Mouse (Mus musculus): ENCODE measurements around the gene Ublcp1. TPM values are rescaled to one million over a fixed set of nuclear protein-coding genes. Genes with fewer than 3 reads are reported as not detected.
"Not testable (repeated sequence)": the region's sequence is repeated elsewhere in the genome, so short reads cannot be mapped to it uniquely, and the experiment has no call there.

The Ublcp1 gene
- polyA plus RNA-seq, 1 experiment from 2014 or later: 50.6 TPM

- 90% methylated on average over 4 of the region's 4 CpGs for WGBS
- H3K27ac ChIP-seq (replicated peaks): no peak overlapping the region
- no peaks in the 10 kb centered on the region for H3K9me3 ChIP-seq
- H3K27me3 ChIP-seq: no peaks in the 10 kb centered on the region
- H3K9ac ChIP-seq (replicated peaks): no peak overlapping the region
- no peaks in the 10 kb centered on the region for H3K36me3 ChIP-seq
- H3K4me1 ChIP-seq: no peaks in the 10 kb centered on the region
- H3K4me2 ChIP-seq (replicated peaks): no peak overlapping the region
- H3K4me3 ChIP-seq: no peak overlapping the region
- no peak for ATAC-seq (replicated peaks)
Observed at GRCm38 (mm10) chr11:44478382-44478781, 8.1 kb upstream of the Ublcp1 start.

- Histone ChIP-seq H3K4me2 (replicated peaks) (no peak overlapping the region), H3K36me3 (no peaks in the 10 kb centered on the region), H3K27me3 (no peaks in the 10 kb centered on the region), H3K4me3 (no peak overlapping the region), H3K27ac (replicated peaks) (no peak overlapping the region), H3K9ac (replicated peaks) (no peak overlapping the region), H3K4me1 (peaks cover 7% of the 10 kb centered on the region), H3K9me3 (no peaks in the 10 kb centered on the region)
- WGBS: 86% methylated on average over 2 of the region's 2 CpGs
- ATAC-seq (replicated peaks): no peak
Observed at GRCm38 (mm10) chr11:44476445-44476844, 6.1 kb upstream of the Ublcp1 start.

- WGBS: 74% methylated on average over 3 of the region's 3 CpGs
- no peak for ATAC-seq (replicated peaks)
- H3K36me3 ChIP-seq: no peaks in the 10 kb centered on the region
- no peaks in the 10 kb centered on the region for H3K9me3 ChIP-seq
- H3K9ac ChIP-seq (replicated peaks): no peak overlapping the region
- peaks cover 12% of the 10 kb centered on the region for H3K4me1 ChIP-seq
- no peaks in the 10 kb centered on the region for H3K27me3 ChIP-seq
- H3K27ac ChIP-seq (replicated peaks): no peak overlapping the region
- H3K4me3 ChIP-seq: no peak overlapping the region
- no peak overlapping the region for H3K4me2 ChIP-seq (replicated peaks)
Observed at GRCm38 (mm10) chr11:44475467-44475866, 5.2 kb upstream of the Ublcp1 start.

- ATAC-seq (replicated peaks): no peak
- Histone ChIP-seq H3K4me3 (peak overlapping the region; percentile 98), H3K4me1 (peaks cover 25% of the 10 kb centered on the region), H3K9me3 (no peaks in the 10 kb centered on the region), H3K9ac (replicated peaks) (peak overlapping the region; percentile 94), H3K27me3 (no peaks in the 10 kb centered on the region), H3K4me2 (replicated peaks) (peak overlapping the region; percentile 82), H3K27ac (replicated peaks) (peak overlapping the region; percentile 88), H3K36me3 (no peaks in the 10 kb centered on the region)
- WGBS: 27% methylated on average over 4 of the region's 4 CpGs
Observed at GRCm38 (mm10) chr11:44471337-44471995, 1.2 kb upstream of the Ublcp1 start.

- Histone ChIP-seq H3K4me1 (peaks cover 25% of the 10 kb centered on the region), H3K27ac (replicated peaks) (peak overlapping the region; percentile 88), H3K4me2 (replicated peaks) (peak overlapping the region; percentile 82), H3K36me3 (peaks cover 4% of the 10 kb centered on the region; the same call in 1 of the 2 replicates), H3K27me3 (no peaks in the 10 kb centered on the region), H3K4me3 (peak overlapping the region; percentile 98), H3K9ac (replicated peaks) (peak overlapping the region; percentile 94), H3K9me3 (no peaks in the 10 kb centered on the region)
- ATAC-seq (replicated peaks): peak; percentile 84
- WGBS: under 1% methylated on average over 59 of the region's 59 CpGs
Observed at GRCm38 (mm10) chr11:44469646-44470431, 459 bp downstream of the Ublcp1 start.

GRCm38 (mm10) chr11:44468306-44468790 lies 1.9 kb downstream of the Ublcp1 start:
- Histone ChIP-seq H3K4me3 (no peak overlapping the region), H3K4me2 (replicated peaks) (no peak overlapping the region), H3K27me3 (no peaks in the 10 kb centered on the region), H3K9me3 (no peaks in the 10 kb centered on the region), H3K9ac (replicated peaks) (no peak overlapping the region), H3K4me1 (peaks cover 25% of the 10 kb centered on the region), H3K36me3 (peaks cover 12% of the 10 kb centered on the region; the same call in 1 of the 2 replicates), H3K27ac (replicated peaks) (no peak overlapping the region)
- 92% methylated on average over 10 of the region's 10 CpGs for WGBS
- ATAC-seq (replicated peaks): no peak

GRCm38 (mm10) chr11:44466949-44467442 lies 3.3 kb downstream of the Ublcp1 start:
- Histone ChIP-seq H3K27me3 (no peaks in the 10 kb centered on the region), H3K4me2 (replicated peaks) (no peak overlapping the region), H3K4me3 (no peak overlapping the region), H3K9me3 (no peaks in the 10 kb centered on the region), H3K36me3 (peaks cover 16% of the 10 kb centered on the region; the same call in 1 of the 2 replicates), H3K4me1 (peaks cover 24% of the 10 kb centered on the region), H3K27ac (replicated peaks) (no peak overlapping the region), H3K9ac (replicated peaks) (no peak overlapping the region)
- ATAC-seq (replicated peaks): no peak
- WGBS: 86% methylated on average over 6 of the region's 6 CpGs

GRCm38 (mm10) chr11:44461493-44461892 lies 8.8 kb downstream of the Ublcp1 start:
- no peak overlapping the region for H3K4me3 ChIP-seq
- H3K9me3 ChIP-seq: no peaks in the 10 kb centered on the region
- H3K27ac ChIP-seq (replicated peaks): no peak overlapping the region
- no peak for ATAC-seq (replicated peaks)
- H3K9ac ChIP-seq (replicated peaks): no peak overlapping the region
- no peak overlapping the region for H3K4me2 ChIP-seq (replicated peaks)
- WGBS: 70% methylated on average over 6 of the region's 6 CpGs
- peaks cover 56% of the 10 kb centered on the region; the same call in 1 of the 2 replicates for H3K36me3 ChIP-seq
- H3K27me3 ChIP-seq: no peaks in the 10 kb centered on the region
- no peaks in the 10 kb centered on the region for H3K4me1 ChIP-seq

- peak; percentile 55; the same call in 1 of the 2 replicates for ATAC-seq (replicated peaks)
- no peak overlapping the region for H3K4me3 ChIP-seq
- no peaks in the 10 kb centered on the region for H3K9me3 ChIP-seq
- 56% methylated on average over 2 of the region's 2 CpGs for WGBS
- no peak overlapping the region for H3K27ac ChIP-seq (replicated peaks)
- H3K36me3 ChIP-seq: peaks cover 23% of the 10 kb centered on the region
- no peak overlapping the region for H3K4me2 ChIP-seq (replicated peaks)
- H3K9ac ChIP-seq (replicated peaks): no peak overlapping the region
- no peaks in the 10 kb centered on the region for H3K27me3 ChIP-seq
- no peaks in the 10 kb centered on the region for H3K4me1 ChIP-seq
Observed at GRCm38 (mm10) chr11:44453423-44453822, 16.9 kb downstream of the Ublcp1 start.

GRCm38 (mm10) chr11:44452016-44452415 lies 18.3 kb downstream of the Ublcp1 start:
- H3K36me3 ChIP-seq: peaks cover 13% of the 10 kb centered on the region
- not testable (repeated sequence) for H3K27ac ChIP-seq (replicated peaks); H3K9ac ChIP-seq (replicated peaks); ATAC-seq (replicated peaks); H3K4me1 ChIP-seq; H3K9me3 ChIP-seq; H3K27me3 ChIP-seq; H3K4me3 ChIP-seq; H3K4me2 ChIP-seq (replicated peaks)
- 95% methylated on average over 5 of the region's 5 CpGs for WGBS

GRCm38 (mm10) chr11:44451046-44451445 lies 19.3 kb downstream of the Ublcp1 start:
- Histone ChIP-seq H3K9ac (replicated peaks) (no peak overlapping the region), H3K4me2 (replicated peaks) (no peak overlapping the region), H3K4me3 (no peak overlapping the region), H3K27me3 (no peaks in the 10 kb centered on the region), H3K27ac (replicated peaks) (no peak overlapping the region), H3K36me3 (peaks cover 8% of the 10 kb centered on the region), H3K9me3 (no peaks in the 10 kb centered on the region), H3K4me1 (no peaks in the 10 kb centered on the region)
- ATAC-seq (replicated peaks): no peak

- H3K36me3 ChIP-seq: no peaks in the 10 kb centered on the region
- H3K4me2 ChIP-seq (replicated peaks): no peak overlapping the region
- no peak for ATAC-seq (replicated peaks)
- no peaks in the 10 kb centered on the region for H3K27me3 ChIP-seq
- H3K9me3 ChIP-seq: no peaks in the 10 kb centered on the region
- H3K4me1 ChIP-seq: no peaks in the 10 kb centered on the region
- 96% methylated on average over 6 of the region's 6 CpGs for WGBS
- no peak overlapping the region for H3K27ac ChIP-seq (replicated peaks)
- H3K9ac ChIP-seq (replicated peaks): no peak overlapping the region
- H3K4me3 ChIP-seq: no peak overlapping the region
Observed at GRCm38 (mm10) chr11:44437786-44438185, 32.5 kb downstream of the Ublcp1 start.

All from forebrain, embryonic 15.5 days (tissue).